Mouse (Mus musculus): ENCODE measurements around the gene Lsm4. TPM values are rescaled to one million over a fixed set of nuclear protein-coding genes. Genes with fewer than 3 reads are reported as not detected.

Lsm4 gene
- polyA plus RNA-seq, 2 experiments, result 182 to 247 TPM

- no peak for TF ChIP-seq POLR2A (IDR thresholded peaks at IDR 0.05; ENCODE audit: borderline replicate concordance, extremely low read depth, insufficient read depth, insufficient read length)
- ATAC-seq (ENCODE audit: low FRiP score, low read depth) (no peak), DNase-seq (ENCODE audit: low spot score) (no peak)
- Histone ChIP-seq H3K27ac (replicated peaks; ENCODE audit: low read depth, low read length) (no peak overlapping the region), H3K36me3 (ENCODE audit: control insufficient read depth, insufficient read depth, low read length) (peaks cover 18% of the 10 kb centered on the region), H3K4me1 (ENCODE audit: control insufficient read depth, insufficient read depth, low read length) (peaks cover 29% of the 10 kb centered on the region), H3K4me2 (replicated peaks; ENCODE audit: low read depth, low read length, severe bottlenecking) (no peak overlapping the region), H3K9me3 (ENCODE audit: control insufficient read depth, low read length) (no peaks in the 10 kb centered on the region), H3K9ac (ENCODE audit: low read depth, low read length, severe bottlenecking) (no peak overlapping the region), H3K27me3 (ENCODE audit: control insufficient read depth, insufficient read depth, low read length) (no peaks in the 10 kb centered on the region), H3K4me3 (replicated peaks; ENCODE audit: low read length) (no peak overlapping the region)
- whole genome bisulfite sequencing, result 41% methylated on average over 17 of the region's 17 CpGs
Measured at GRCm38 (mm10) chr8:70645501-70646224, 27.4 kb upstream of the Lsm4 start.

DNA sequence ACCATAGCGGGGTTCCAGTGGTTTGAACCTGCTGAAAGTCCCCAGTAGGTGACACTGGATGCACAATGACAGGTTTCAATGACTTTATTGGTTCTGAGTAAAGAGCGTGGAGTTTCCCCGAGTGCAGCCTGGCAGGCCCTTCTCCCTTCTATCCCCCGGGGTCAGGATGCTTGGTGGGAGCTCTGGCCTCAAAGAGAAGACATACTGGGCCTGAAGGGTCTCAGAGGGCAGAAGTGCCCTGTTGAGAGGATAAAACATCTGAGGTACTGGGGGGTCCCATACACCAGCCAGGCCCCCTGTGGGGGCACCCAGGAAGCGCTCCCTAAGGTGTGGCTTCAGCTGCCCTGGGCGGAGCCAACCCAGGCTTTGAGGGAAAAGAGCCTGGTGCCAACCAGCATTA, 26.7 kb upstream of the Lsm4 start:
- Histone ChIP-seq H3K36me3 (ENCODE audit: control insufficient read depth, insufficient read depth, low read length) (peaks cover 25% of the 10 kb centered on the region), H3K9ac (ENCODE audit: low read depth, low read length, severe bottlenecking) (no peak overlapping the region), H3K4me3 (replicated peaks; ENCODE audit: low read length) (no peak overlapping the region), H3K4me2 (replicated peaks; ENCODE audit: low read depth, low read length, severe bottlenecking) (no peak overlapping the region), H3K9me3 (ENCODE audit: control insufficient read depth, low read length) (no peaks in the 10 kb centered on the region), H3K27ac (replicated peaks; ENCODE audit: low read depth, low read length) (no peak overlapping the region), H3K27me3 (ENCODE audit: control insufficient read depth, insufficient read depth, low read length) (no peaks in the 10 kb centered on the region), H3K4me1 (ENCODE audit: control insufficient read depth, insufficient read depth, low read length) (peaks cover 29% of the 10 kb centered on the region)
- DNase-seq (ENCODE audit: low spot score) (no peak), ATAC-seq (ENCODE audit: low FRiP score, low read depth) (no peak)
- 66% methylated on average over 6 of the region's 6 CpGs for WGBS
- no peak for TF ChIP-seq POLR2A (IDR thresholded peaks at IDR 0.05; ENCODE audit: borderline replicate concordance, extremely low read depth, insufficient read depth, insufficient read length)

GRCm38 (mm10) chr8:70646775-70647174, 26.3 kb upstream of the Lsm4 start:
- TF ChIP-seq POLR2A (IDR thresholded peaks at IDR 0.05; ENCODE audit: borderline replicate concordance, extremely low read depth, insufficient read depth, insufficient read length), result no peak
- Histone ChIP-seq H3K27ac (replicated peaks; ENCODE audit: low read depth, low read length) (no peak overlapping the region), H3K9ac (ENCODE audit: low read depth, low read length, severe bottlenecking) (no peak overlapping the region), H3K36me3 (ENCODE audit: control insufficient read depth, insufficient read depth, low read length) (peaks cover 29% of the 10 kb centered on the region), H3K9me3 (ENCODE audit: control insufficient read depth, low read length) (no peaks in the 10 kb centered on the region), H3K4me2 (replicated peaks; ENCODE audit: low read depth, low read length, severe bottlenecking) (no peak overlapping the region), H3K4me1 (ENCODE audit: control insufficient read depth, insufficient read depth, low read length) (peaks cover 29% of the 10 kb centered on the region), H3K27me3 (ENCODE audit: control insufficient read depth, insufficient read depth, low read length) (no peaks in the 10 kb centered on the region), H3K4me3 (replicated peaks; ENCODE audit: low read length) (no peak overlapping the region)
- ATAC-seq (ENCODE audit: low FRiP score, low read depth) (no peak), DNase-seq (ENCODE audit: low spot score) (no peak)

DNA sequence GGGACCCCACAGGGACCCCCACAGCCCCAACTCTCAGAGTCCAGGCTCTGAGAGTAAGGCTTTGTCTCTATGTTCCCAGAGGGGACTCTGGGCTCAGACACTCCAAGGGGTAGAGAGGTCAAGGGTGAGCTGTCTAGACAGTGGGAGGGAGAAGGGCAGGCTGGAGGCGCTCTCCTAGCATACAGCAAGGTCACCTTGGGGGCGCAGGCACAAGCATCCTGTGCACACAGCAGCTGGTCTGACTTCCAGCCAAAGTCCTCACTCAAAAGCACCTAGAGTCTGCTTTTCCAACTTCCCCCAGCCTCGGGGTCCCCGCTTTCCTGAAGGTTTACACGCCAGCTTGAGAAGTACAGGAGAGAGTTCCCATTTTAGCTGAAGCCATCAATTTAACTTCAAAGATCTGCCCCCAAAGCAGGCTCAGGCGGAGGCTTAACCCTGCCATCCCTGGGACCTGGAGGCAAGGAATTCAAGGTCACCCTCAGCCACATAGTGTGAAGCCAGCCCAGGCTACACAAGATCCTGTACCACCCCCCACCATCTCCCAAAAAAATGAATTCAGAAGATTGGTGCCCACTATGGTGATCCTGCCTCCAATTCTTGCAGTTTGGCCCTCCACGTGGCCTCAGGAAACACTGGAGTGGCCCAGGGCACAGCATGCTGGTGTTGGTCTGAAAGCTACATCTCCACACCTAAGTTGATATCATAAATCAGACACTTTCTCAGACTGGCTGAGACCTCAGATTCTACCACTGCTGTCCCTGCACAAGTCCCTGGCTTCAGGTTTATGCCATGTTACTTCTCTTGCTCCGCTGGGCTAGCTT, 25.5 kb upstream of the Lsm4 start:
- peaks cover 29% of the 10 kb centered on the region for H3K4me1 ChIP-seq (ENCODE audit: control insufficient read depth, insufficient read depth, low read length)
- no peaks in the 10 kb centered on the region for H3K9me3 ChIP-seq (ENCODE audit: control insufficient read depth, low read length)
- H3K27ac ChIP-seq (replicated peaks; ENCODE audit: low read depth, low read length), result peak overlapping the region; percentile 33
- no peak overlapping the region for H3K4me3 ChIP-seq (replicated peaks; ENCODE audit: low read length)
- no peak overlapping the region for H3K4me2 ChIP-seq (replicated peaks; ENCODE audit: low read depth, low read length, severe bottlenecking)
- H3K9ac ChIP-seq (ENCODE audit: low read depth, low read length, severe bottlenecking), result peak overlapping the region; percentile 28; the same call in 1 of the 2 replicates
- H3K36me3 ChIP-seq (ENCODE audit: control insufficient read depth, insufficient read depth, low read length), result peaks cover 36% of the 10 kb centered on the region
- ATAC-seq (ENCODE audit: low FRiP score, low read depth) (no peak), DNase-seq (ENCODE audit: low spot score) (no peak)
- TF ChIP-seq POLR2A (IDR thresholded peaks at IDR 0.05; ENCODE audit: borderline replicate concordance, extremely low read depth, insufficient read depth, insufficient read length), result no peak
- 36% methylated on average over 8 of the region's 8 CpGs for WGBS
- no peaks in the 10 kb centered on the region for H3K27me3 ChIP-seq (ENCODE audit: control insufficient read depth, insufficient read depth, low read length)

DNA sequence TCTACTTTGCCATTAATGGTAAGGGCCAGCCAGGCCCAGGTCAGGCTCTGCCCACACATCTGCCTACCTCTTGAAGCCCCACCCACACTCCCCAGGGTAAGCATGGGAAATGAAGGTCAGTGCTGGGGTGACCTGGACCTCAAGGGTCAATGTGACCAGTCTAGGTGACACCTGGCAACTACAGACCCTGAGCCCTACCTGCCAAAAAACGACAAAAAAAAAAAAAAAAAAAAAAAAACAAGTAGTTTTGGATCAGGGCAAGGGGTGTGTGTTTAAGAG, 24.9 kb upstream of the Lsm4 start:
- Histone ChIP-seq H3K27ac (replicated peaks; ENCODE audit: low read depth, low read length) (no peak overlapping the region), H3K27me3 (ENCODE audit: control insufficient read depth, insufficient read depth, low read length) (no peaks in the 10 kb centered on the region), H3K36me3 (ENCODE audit: control insufficient read depth, insufficient read depth, low read length) (peaks cover 40% of the 10 kb centered on the region), H3K9me3 (ENCODE audit: control insufficient read depth, low read length) (no peaks in the 10 kb centered on the region), H3K4me3 (replicated peaks; ENCODE audit: low read length) (no peak overlapping the region), H3K4me2 (replicated peaks; ENCODE audit: low read depth, low read length, severe bottlenecking) (no peak overlapping the region), H3K4me1 (ENCODE audit: control insufficient read depth, insufficient read depth, low read length) (peaks cover 29% of the 10 kb centered on the region), H3K9ac (ENCODE audit: low read depth, low read length, severe bottlenecking) (no peak overlapping the region)
- WGBS, result 25% methylated on average over 1 of the region's 1 CpGs
- ATAC-seq (ENCODE audit: low FRiP score, low read depth), result no peak
- no peak for TF ChIP-seq POLR2A (IDR thresholded peaks at IDR 0.05; ENCODE audit: borderline replicate concordance, extremely low read depth, insufficient read depth, insufficient read length)
- DNase-seq (ENCODE audit: low spot score), result no peak
